Mouse (Mus musculus) forebrain, embryonic 12.5 days (tissue): ENCODE measurements around the gene Kcnj12. TPM values are rescaled to one million over a fixed set of nuclear protein-coding genes. Genes with fewer than 3 reads are reported as not detected.
A peak's percentile ranks its signal among the peaks of the same experiment; 100 is the strongest.

Experiments used
- ATAC-seq: fragments of 200-750 bp; cut with Nextera tagmentation; 2 replicates; pipeline ENCODE4 v1.8.0; 2017; ENCODE audit warnings: moderate TSS enrichment; ENCODE audit not compliant: low FRiP score
- H3K27ac ChIP-seq: fragments of 300-500 bp; sonication (generic); 2 replicates; pipeline ENCODE4 v1.5.1; 2016; ENCODE audit warnings: mild to moderate bottlenecking
- H3K27me3 ChIP-seq: fragments of 300-500 bp; sonication (generic); 2 replicates; pipeline ENCODE4 v1.6.1; 2016; ENCODE audit warnings: mild to moderate bottlenecking
- H3K36me3 ChIP-seq: fragments of 300-500 bp; sonication (generic); replicated peaks from 2 replicates; pipeline ENCODE4 v1.6.1; 2016; ENCODE audit warnings: mild to moderate bottlenecking
- H3K4me1 ChIP-seq: fragments of 300-500 bp; sonication (generic); 2 replicates; pipeline ENCODE4 v1.6.1; 2016
- H3K4me2 ChIP-seq: fragments of 300-500 bp; sonication (generic); 2 replicates; pipeline ENCODE4 v1.6.1; 2016; ENCODE audit warnings: mild to moderate bottlenecking, moderate library complexity
- H3K4me3 ChIP-seq: fragments of 300-500 bp; sonication (generic); replicated peaks from 2 replicates; pipeline ENCODE4 v1.5.1; 2016; ENCODE audit warnings: mild to moderate bottlenecking
- H3K9ac ChIP-seq: fragments of 300-500 bp; sonication (generic); 2 replicates; pipeline ENCODE4 v1.6.1; 2016; ENCODE audit warnings: mild to moderate bottlenecking
- H3K9me3 ChIP-seq: fragments of 300-500 bp; sonication (generic); 2 replicates; pipeline ENCODE4 v1.6.1; 2016
- WGBS: fragments of 180-500 bp; shearing (Covaris S2); methylation state at CpG from one replicate; pipeline ENCODE4 v1.1.7; 2016; 5-methylcytosine and 5-hydroxymethylcytosine counted together
- polyA plus RNA-seq: library from polyadenylated mRNA; unstranded; fragments of >200 nt; fragmentation: Nextera tagmentation; extraction: Ambion mirVana; gene quantifications from 2 replicates; pipeline ENCODE4 v1.2.1, GENCODE M21; 2016

Gene Kcnj12
- polyA plus RNA-seq, 1 experiment from 2014 or later = 0.42 TPM

DNA sequence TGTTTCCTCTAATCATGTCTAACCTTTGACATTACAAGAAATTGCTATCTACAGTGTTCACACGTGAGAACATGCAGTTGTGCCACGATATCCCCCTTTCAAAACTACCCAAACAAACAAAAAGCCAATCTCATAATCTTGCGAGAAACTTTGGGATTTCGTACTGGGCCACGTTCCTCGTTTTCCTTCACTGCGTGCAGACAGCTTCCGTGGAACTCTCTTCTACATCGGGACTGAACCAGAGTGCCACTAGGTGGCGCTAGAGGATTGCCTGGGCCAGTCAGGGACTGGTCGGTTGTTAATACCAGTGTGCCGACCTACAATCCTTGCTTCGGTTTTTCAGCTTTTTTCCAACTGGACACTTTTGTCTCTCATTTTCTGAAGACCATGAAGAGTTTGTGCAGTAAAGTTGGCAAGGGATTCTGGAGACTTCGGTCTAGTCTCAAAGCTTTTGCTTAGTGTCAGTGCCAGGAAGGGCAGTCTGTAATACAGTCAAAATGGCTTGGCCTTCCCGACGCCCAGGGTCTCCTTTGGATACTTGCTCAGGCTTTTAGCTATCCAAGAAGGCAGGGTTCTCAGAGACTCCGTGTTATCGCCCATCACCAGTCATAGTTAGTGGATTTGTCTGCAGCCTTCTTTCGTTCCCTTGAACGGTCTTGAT lies 82.0 kb downstream of the Kcnj12 start:
- H3K9ac ChIP-seq = no peak overlapping the region
- no peak overlapping the region for H3K4me3 ChIP-seq
- ATAC-seq = peak; percentile 81
- WGBS = 19% methylated on average over 20 of the region's 20 CpGs
- H3K36me3 ChIP-seq = no peaks in the 10 kb centered on the region
- 0 out of 2 replicates have a peak, but pooled peaks cover 6% of the 10 kb centered on the region for H3K27me3 ChIP-seq
- H3K27ac ChIP-seq = no peak overlapping the region
- H3K4me1 ChIP-seq = peaks cover 10% of the 10 kb centered on the region; the same call in 1 of the 2 replicates
- no peaks in the 10 kb centered on the region for H3K9me3 ChIP-seq
- H3K4me2 ChIP-seq = peak overlapping the region; percentile 7; the same call in 1 of the 2 replicates

DNA sequence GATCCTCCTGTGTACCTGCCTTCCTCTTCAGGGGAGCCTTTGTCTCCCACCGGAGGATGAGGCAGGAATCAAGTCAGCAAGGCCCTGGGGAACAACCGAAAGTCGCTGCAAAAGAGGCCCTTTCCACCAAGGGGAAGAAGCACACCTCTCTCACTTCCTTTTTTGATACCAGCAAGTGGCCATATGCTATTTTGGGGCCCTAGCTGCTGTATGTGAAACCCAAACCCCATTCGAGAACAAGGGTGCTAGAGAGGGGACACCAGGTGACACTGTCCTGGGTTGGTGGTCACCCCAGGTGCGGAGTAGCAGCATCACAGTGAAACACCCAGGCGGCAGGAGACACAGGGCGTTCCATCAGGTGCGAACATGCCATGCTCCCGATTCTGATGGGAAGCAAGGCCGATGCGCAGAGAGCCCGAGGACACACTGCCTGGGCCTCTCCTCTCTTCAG lies 86.6 kb downstream of the Kcnj12 start:
- Histone ChIP-seq H3K9ac (no peak overlapping the region), H3K4me1 (peaks cover 5% of the 10 kb centered on the region; the same call in 1 of the 2 replicates), H3K4me3 (no peak overlapping the region), H3K27me3 (0 out of 2 replicates have a peak, but pooled peaks cover 6% of the 10 kb centered on the region), H3K36me3 (no peaks in the 10 kb centered on the region), H3K9me3 (no peaks in the 10 kb centered on the region), H3K27ac (no peak overlapping the region), H3K4me2 (no peak overlapping the region)
- WGBS = 89% methylated on average over 12 of the region's 12 CpGs
- no peak for ATAC-seq

DNA sequence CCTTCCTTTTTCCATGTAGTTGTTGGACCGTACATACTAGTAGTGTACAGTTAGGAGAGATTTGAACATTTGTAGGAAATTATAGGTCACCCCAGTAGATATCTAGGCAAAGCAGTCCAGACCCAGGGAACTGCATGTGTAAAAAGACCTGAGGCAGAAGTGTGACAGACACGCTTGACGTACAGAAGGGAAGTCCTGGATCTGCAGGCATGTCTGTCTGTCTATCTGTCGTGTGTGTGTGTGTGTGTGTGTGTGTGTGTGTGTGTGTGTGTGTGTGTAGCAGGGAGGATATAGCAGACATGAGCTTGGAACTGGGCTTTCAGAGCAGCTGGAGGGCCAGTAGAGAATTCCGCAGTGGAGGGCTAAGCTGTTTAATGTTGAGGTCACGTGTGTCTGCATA lies 87.3 kb downstream of the Kcnj12 start:
- no peak for ATAC-seq
- Histone ChIP-seq H3K4me2 (no peak overlapping the region), H3K36me3 (no peaks in the 10 kb centered on the region), H3K4me3 (no peak overlapping the region), H3K9me3 (no peaks in the 10 kb centered on the region), H3K4me1 (peaks cover 2% of the 10 kb centered on the region; the same call in 1 of the 2 replicates), H3K9ac (no peak overlapping the region), H3K27me3 (0 out of 2 replicates have a peak, but pooled peaks cover 4% of the 10 kb centered on the region), H3K27ac (no peak overlapping the region)
- WGBS = 93% methylated on average over 6 of the region's 6 CpGs

DNA sequence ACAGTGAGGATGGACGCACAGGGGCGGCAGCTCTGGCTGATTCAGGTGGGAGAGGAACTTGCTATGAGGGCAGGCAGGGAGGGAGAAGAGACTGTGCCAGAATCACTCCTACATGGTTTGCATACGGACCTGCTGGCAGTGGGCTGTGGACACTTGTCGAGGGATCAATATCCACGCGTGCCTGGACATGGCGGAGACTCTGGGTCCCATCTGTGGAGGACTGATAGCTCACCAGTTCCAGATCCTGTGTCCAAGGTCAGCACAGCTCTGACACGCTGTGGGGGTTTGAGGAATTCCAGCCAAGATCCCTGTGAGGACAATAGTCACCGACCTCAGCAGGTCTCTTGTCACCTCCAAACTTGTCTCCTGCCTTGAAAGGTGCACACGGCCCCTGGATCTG lies 87.7 kb downstream of the Kcnj12 start:
- Histone ChIP-seq H3K4me1 (no peaks in the 10 kb centered on the region; the same call in 1 of the 2 replicates), H3K9me3 (no peaks in the 10 kb centered on the region), H3K36me3 (no peaks in the 10 kb centered on the region), H3K27ac (no peak overlapping the region), H3K27me3 (0 out of 2 replicates have a peak, but pooled peaks cover under 1% of the 10 kb centered on the region), H3K4me2 (no peak overlapping the region), H3K4me3 (no peak overlapping the region), H3K9ac (no peak overlapping the region)
- ATAC-seq = no peak
- WGBS = 83% methylated on average over 10 of the region's 10 CpGs

- Histone ChIP-seq H3K9me3 (no peaks in the 10 kb centered on the region), H3K4me3 (no peak overlapping the region), H3K4me1 (no peaks in the 10 kb centered on the region; the same call in 1 of the 2 replicates), H3K4me2 (no peak overlapping the region), H3K9ac (no peak overlapping the region), H3K27me3 (no peaks in the 10 kb centered on the region), H3K36me3 (no peaks in the 10 kb centered on the region), H3K27ac (no peak overlapping the region)
- 54% methylated on average over 1 of the region's 1 CpGs for WGBS
- ATAC-seq = no peak
Measured at GRCm38 (mm10) chr11:61110928-61111327, 88.6 kb downstream of the Kcnj12 start.

GRCm38 (mm10) chr11:61111472-61111871 lies 89.1 kb downstream of the Kcnj12 start:
- H3K9ac ChIP-seq = no peak overlapping the region
- no peak overlapping the region for H3K27ac ChIP-seq
- H3K36me3 ChIP-seq = no peaks in the 10 kb centered on the region
- H3K4me3 ChIP-seq = no peak overlapping the region
- H3K4me1 ChIP-seq = no peaks in the 10 kb centered on the region; the same call in 1 of the 2 replicates
- no peaks in the 10 kb centered on the region for H3K9me3 ChIP-seq
- no peak for ATAC-seq
- no peak overlapping the region for H3K4me2 ChIP-seq
- WGBS = 92% methylated on average over 4 of the region's 4 CpGs
- no peaks in the 10 kb centered on the region for H3K27me3 ChIP-seq

DNA sequence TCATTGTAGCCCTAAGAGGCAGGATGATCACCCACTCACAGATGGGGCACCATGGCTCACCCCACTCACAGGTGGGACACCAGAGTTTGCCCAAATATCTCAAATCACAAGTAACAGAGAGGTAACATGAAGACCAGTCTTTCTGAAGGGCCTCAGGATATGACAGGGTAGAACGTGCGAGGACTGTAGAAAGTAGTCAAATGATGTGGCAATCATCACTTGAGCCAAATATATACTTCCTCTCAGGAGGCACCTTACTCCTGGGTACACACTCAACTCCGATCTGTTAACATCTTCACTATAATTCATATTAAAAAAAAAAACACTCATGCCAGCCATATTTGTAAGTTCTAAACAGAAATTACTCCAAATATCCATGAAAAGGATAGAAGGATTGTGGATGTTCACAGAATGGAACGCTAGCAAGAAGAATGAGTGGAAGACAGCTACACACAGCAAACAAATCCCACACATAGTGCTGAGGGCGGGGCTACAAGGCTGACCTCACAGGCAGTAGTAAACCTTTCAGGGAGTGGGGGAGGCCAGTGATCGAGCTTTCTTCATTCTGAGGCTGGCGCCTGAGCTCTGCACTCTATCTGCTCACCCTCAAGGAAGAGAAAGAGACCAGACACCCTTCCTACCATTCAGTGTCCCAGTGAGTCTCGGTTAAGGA lies 90.1 kb downstream of the Kcnj12 start:
- H3K9me3 ChIP-seq = no peaks in the 10 kb centered on the region
- no peaks in the 10 kb centered on the region for H3K27me3 ChIP-seq
- H3K27ac ChIP-seq = no peak overlapping the region
- no peak overlapping the region for H3K9ac ChIP-seq
- no peak overlapping the region for H3K4me3 ChIP-seq
- H3K4me2 ChIP-seq = no peak overlapping the region
- WGBS = 88% methylated on average over 8 of the region's 8 CpGs
- ATAC-seq = no peak
- no peaks in the 10 kb centered on the region for H3K36me3 ChIP-seq
- H3K4me1 ChIP-seq = no peaks in the 10 kb centered on the region; the same call in 1 of the 2 replicates

DNA sequence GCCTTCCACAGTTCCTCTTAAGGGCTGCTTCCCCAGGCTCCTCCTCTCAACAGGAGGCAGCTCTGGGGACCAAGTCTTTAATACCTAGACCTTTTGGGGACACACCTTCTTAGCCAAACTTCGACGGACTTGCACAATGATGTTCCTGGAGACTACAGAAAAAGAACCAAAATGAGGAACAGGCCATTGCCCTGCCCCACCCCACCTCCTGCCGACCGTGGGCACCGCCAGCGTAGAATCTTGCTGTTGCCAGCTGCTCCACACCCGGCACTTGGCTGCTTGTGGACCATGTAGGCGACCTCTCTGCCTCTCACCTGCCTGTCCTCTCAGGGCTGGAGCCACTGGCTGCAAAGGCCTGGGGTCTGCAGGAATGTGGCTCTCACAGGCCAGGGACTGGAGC lies 93.9 kb downstream of the Kcnj12 start:
- H3K27me3 ChIP-seq = no peaks in the 10 kb centered on the region
- no peak overlapping the region for H3K9ac ChIP-seq
- no peaks in the 10 kb centered on the region for H3K4me1 ChIP-seq
- WGBS = 68% methylated on average over 8 of the region's 8 CpGs
- H3K9me3 ChIP-seq = no peaks in the 10 kb centered on the region
- H3K27ac ChIP-seq = no peak overlapping the region
- no peak overlapping the region for H3K4me2 ChIP-seq
- H3K36me3 ChIP-seq = no peaks in the 10 kb centered on the region
- no peak overlapping the region for H3K4me3 ChIP-seq
- ATAC-seq = no peak

DNA sequence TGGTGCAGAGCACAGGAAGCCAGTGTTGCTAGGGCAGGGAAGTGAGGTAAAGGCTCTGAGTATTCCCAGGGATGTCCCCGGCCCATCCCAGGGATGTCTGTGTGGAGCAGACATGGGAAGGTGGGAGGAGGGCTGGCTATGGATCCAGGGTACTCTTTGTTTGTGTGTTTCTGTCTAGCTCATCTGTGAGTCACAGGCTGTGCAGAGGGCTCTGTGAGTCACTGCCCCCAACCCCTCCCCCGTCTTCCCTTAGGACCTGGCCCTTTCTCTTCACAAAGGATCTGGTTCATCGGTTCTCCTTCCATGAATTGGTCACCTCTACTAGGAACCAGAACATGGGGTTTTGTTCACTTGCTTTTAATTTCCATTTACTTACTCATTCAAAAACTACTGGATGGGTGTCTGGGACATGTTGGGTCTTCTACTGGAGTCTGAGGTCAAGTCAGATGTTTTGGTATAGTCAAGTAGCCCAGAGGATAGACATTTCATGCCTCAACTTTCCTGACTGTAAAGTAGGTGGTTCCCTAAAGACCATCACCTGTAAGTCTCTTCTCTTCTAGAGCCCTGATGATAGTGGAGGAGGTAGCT lies 97.7 kb downstream of the Kcnj12 start:
- no peak overlapping the region for H3K4me2 ChIP-seq
- H3K4me1 ChIP-seq = no peaks in the 10 kb centered on the region
- no peaks in the 10 kb centered on the region for H3K9me3 ChIP-seq
- H3K27ac ChIP-seq = no peak overlapping the region
- no peaks in the 10 kb centered on the region for H3K36me3 ChIP-seq
- H3K27me3 ChIP-seq = no peaks in the 10 kb centered on the region
- H3K9ac ChIP-seq = no peak overlapping the region
- 88% methylated on average over 3 of the region's 3 CpGs for WGBS
- no peak overlapping the region for H3K4me3 ChIP-seq
- no peak for ATAC-seq

Other genes with a start within 250 kb of the Kcnj12 start
- 20.5 and 21.1 TPM in 2 replicates for gene Top3a, start 245.2 kb upstream of the Kcnj12 start, polyA plus RNA-seq
- 11.0 and 11.5 TPM in 2 replicates for gene Smcr8, start 245.0 kb upstream of the Kcnj12 start, polyA plus RNA-seq
- gene Shmt1, start 210.8 kb upstream of the Kcnj12 start, polyA plus RNA-seq = 49.9 and 52.6 TPM in 2 replicates
- 23.5 and 27.2 TPM in 2 replicates for gene Dhrs7b, start 191.9 kb upstream of the Kcnj12 start, polyA plus RNA-seq
- gene Tmem11, start 143.3 kb upstream of the Kcnj12 start, polyA plus RNA-seq = 49.6 and 52.1 TPM in 2 replicates
- 24.1 and 29.9 TPM in 2 replicates for gene Natd1, start 107.8 kb upstream of the Kcnj12 start, polyA plus RNA-seq
- gene Map2k3, start 90.5 kb upstream of the Kcnj12 start, polyA plus RNA-seq = 40.5 and 43.7 TPM in 2 replicates
- gene Tnfrsf13b, start 104.2 kb downstream of the Kcnj12 start, polyA plus RNA-seq = 0.37 and 0.59 TPM in 2 replicates
- gene Usp22, start 152.5 kb downstream of the Kcnj12 start, polyA plus RNA-seq = 305 and 331 TPM in 2 replicates
- not detected in 2 replicates for gene Aldh3a1, start 185.0 kb downstream of the Kcnj12 start, polyA plus RNA-seq
- 22.0 and 22.9 TPM in 2 replicates for gene Aldh3a2, start 244.9 kb downstream of the Kcnj12 start, polyA plus RNA-seq